Comparison of ENCODE assay signal across 7 mouse cellular contexts in genomic region chr12:81630520-81630914, GRCm38 (mm10). TPM values are rescaled to one million over a fixed set of nuclear protein-coding genes. Genes with fewer than 3 reads are reported as not detected.
A peak's percentile ranks its signal among the peaks of the same experiment; 100 is the strongest.
DNase-seq lines count a peak whose midpoint lies in the region; ATAC-seq and TF ChIP-seq lines count a peak whose summit lies in the region.

No protein-coding gene starts in this region.

- H3K4me1 ChIP-seq in intestine, embryonic 15.5 days (replicated peaks), result peaks cover 11% of the 10 kb centered on the region
- H3K4me1 ChIP-seq in limb, embryonic 15.5 days, result peaks cover 18% of the 10 kb centered on the region

- peak overlapping the region; percentile 60 for H3ac ChIP-seq in myocyte (ENCODE audit: control insufficient read depth, insufficient read length)

- peak overlapping the region; percentile 80 for H3K4me3 ChIP-seq in gastrocnemius, adult 2 months
- H3K4me3 ChIP-seq in intestine, embryonic 15.5 days (replicated peaks), result peak overlapping the region; percentile 58
- H3K4me3 ChIP-seq in limb, embryonic 15.5 days, result peak overlapping the region; percentile 57
- H3K4me3 ChIP-seq in myocyte, result peak overlapping the region; percentile 75

- H3K79me2 ChIP-seq in myocyte (ENCODE audit: control insufficient read depth, insufficient read depth), result peaks cover 33% of the 10 kb centered on the region

- DNase-seq in adrenal gland, postnatal 25 days, result peak; percentile 12
- peak; percentile 85 to 89 for DNase-seq in cerebellum, postnatal 25 days
- DNase-seq in gastrocnemius, adult 2 months, result peak; percentile 67
- DNase-seq in spleen, adult 12 weeks (ENCODE audit: low spot score), result no peak

- no peak overlapping the region for H3K9ac ChIP-seq in intestine, embryonic 15.5 days
- no peak overlapping the region for H3K9ac ChIP-seq in limb, embryonic 15.5 days

- H3K9me3 ChIP-seq in intestine, embryonic 15.5 days, result no peaks in the 10 kb centered on the region
- H3K9me3 ChIP-seq in limb, embryonic 15.5 days, result no peaks in the 10 kb centered on the region

- intact Hi-C loops in gastrocnemius, adult 2 months (cut with DNase I), result no loop called here

- 2% methylated on average over 16 of the region's 16 CpGs for WGBS in intestine, embryonic 15.5 days
- WGBS in limb, embryonic 15.5 days, result 2% methylated on average over 16 of the region's 16 CpGs

- H3K4me2 ChIP-seq in intestine, embryonic 15.5 days (replicated peaks), result peak overlapping the region; percentile 99
- H3K4me2 ChIP-seq in limb, embryonic 15.5 days, result peak overlapping the region; percentile 96
- peak overlapping the region; percentile 77 for H3K4me2 ChIP-seq in myocyte (ENCODE audit: low read depth)

- no peaks in the 10 kb centered on the region for H3K36me3 ChIP-seq in intestine, embryonic 15.5 days
- H3K36me3 ChIP-seq in limb, embryonic 15.5 days, result no peaks in the 10 kb centered on the region
- no peaks in the 10 kb centered on the region for H3K36me3 ChIP-seq in myocyte (ENCODE audit: control insufficient read depth, insufficient read depth)

- H3K27me3 ChIP-seq in intestine, embryonic 15.5 days (replicated peaks), result peaks cover 41% of the 10 kb centered on the region
- H3K27me3 ChIP-seq in limb, embryonic 15.5 days, result peaks cover 70% of the 10 kb centered on the region
- no peaks in the 10 kb centered on the region for H3K27me3 ChIP-seq in myocyte (ENCODE audit: control insufficient read depth, insufficient read depth, insufficient read length)

- TF ChIP-seq CTCF in gastrocnemius, adult 2 months (IDR thresholded peaks at IDR 0.05), result no peak

- peak overlapping the region; percentile 74 for H3K27ac ChIP-seq in gastrocnemius, adult 2 months
- H3K27ac ChIP-seq in intestine, embryonic 15.5 days, result 0 out of 2 replicates have a peak overlapping the region, but pooled peaks have one; percentile 27
- no peak overlapping the region for H3K27ac ChIP-seq in limb, embryonic 15.5 days

- ATAC-seq in intestine, embryonic 15.5 days, result peak; percentile 82
- ATAC-seq in limb, embryonic 15.5 days (ENCODE audit: insufficient number of reproducible peaks, low FRiP score, low TSS enrichment, low read depth), result no peak

- peak; percentile 69 for TF ChIP-seq POLR2A in myocyte (IDR thresholded peaks at IDR 0.05; ENCODE audit: insufficient read length, low read depth)

TF ChIP-seq in myocyte, 11 proteins besides CTCF, POLR2A, EP300 and RAD21:
- TF ChIP-seq MYOG (IDR thresholded peaks at IDR 0.05; ENCODE audit: control insufficient read depth in 1 of 3, insufficient read depth in 1 of 3, insufficient read length in 2 of 3, low read depth in 2 of 3), result peak; percentile 40 to 88 (median 66)
- no peak for TF ChIP-seq E2F4 (IDR thresholded peaks at IDR 0.05; ENCODE audit: insufficient read depth)
- peak; percentile 48 for TF ChIP-seq TCF3 (IDR thresholded peaks at IDR 0.05; ENCODE audit: insufficient read length, low read depth)
- TF ChIP-seq USF1 (IDR thresholded peaks at IDR 0.05; ENCODE audit: low read depth), result no peak
- TF ChIP-seq TCF12 (IDR thresholded peaks at IDR 0.05; ENCODE audit: insufficient read depth, poor library complexity, severe bottlenecking), result peak; percentile 73
- no peak for TF ChIP-seq CEBPB (IDR thresholded peaks at IDR 0.05; ENCODE audit: insufficient read depth, poor library complexity, severe bottlenecking)
- TF ChIP-seq POLR2AphosphoS2 (IDR thresholded peaks at IDR 0.05; ENCODE audit: insufficient read length, low read depth), result peak; percentile 48
- no peak for TF ChIP-seq MAX (IDR thresholded peaks at IDR 0.05; ENCODE audit: low read depth)
- TF ChIP-seq MYOD1 (IDR thresholded peaks at IDR 0.05; ENCODE audit: control insufficient read depth in 1 of 3, insufficient read length in 2 of 3, low read depth in 2 of 3), result peak; percentile 96 to 100 (median 100)

RNA-seq across cellular contexts. Expression of gene Ttc9, which starts 0.5 kb away (rescaled TPM):
- 3.1 and 4.3 TPM in 2 replicates for total RNA-seq in adrenal gland, postnatal 25 days (2021)
- total RNA-seq in gastrocnemius, adult 2 months (2021), result 1 to 10 TPM; 5.1 to 9.5 TPM
- 1.3 and 2.2 TPM in 2 replicates for polyA plus RNA-seq in intestine, embryonic 15.5 days (2015; fragmentation: Nextera tagmentation; extraction: Ambion mirVana)
- 2.4 and 3.5 TPM in 2 replicates for polyA plus RNA-seq in limb, embryonic 15.5 days (2015; fragmentation: Nextera tagmentation; extraction: Ambion mirVana)
- polyA plus RNA-seq in myocyte (2012; fragmentation: generic; extraction: Trizol), result 31.2 TPM

RNA-seq across cellular contexts. Expression of gene Med6, which starts 35.7 kb away (rescaled TPM):
- total RNA-seq in adrenal gland, postnatal 25 days (2021), result 26.3 and 31.3 TPM in 2 replicates
- total RNA-seq in gastrocnemius, adult 2 months (2021), result 10 to 100 TPM; 11.9 to 13.2 TPM
- polyA plus RNA-seq in intestine, embryonic 15.5 days (2015; fragmentation: Nextera tagmentation; extraction: Ambion mirVana), result 67.4 and 67.7 TPM in 2 replicates
- polyA plus RNA-seq in limb, embryonic 15.5 days (2015; fragmentation: Nextera tagmentation; extraction: Ambion mirVana), result 54.5 and 63.1 TPM in 2 replicates
- polyA plus RNA-seq in myocyte (2012; fragmentation: generic; extraction: Trizol), result 25.9 TPM
